Mouse (Mus musculus): Measurements from ENCODE around the gene Epb41.

DNA sequence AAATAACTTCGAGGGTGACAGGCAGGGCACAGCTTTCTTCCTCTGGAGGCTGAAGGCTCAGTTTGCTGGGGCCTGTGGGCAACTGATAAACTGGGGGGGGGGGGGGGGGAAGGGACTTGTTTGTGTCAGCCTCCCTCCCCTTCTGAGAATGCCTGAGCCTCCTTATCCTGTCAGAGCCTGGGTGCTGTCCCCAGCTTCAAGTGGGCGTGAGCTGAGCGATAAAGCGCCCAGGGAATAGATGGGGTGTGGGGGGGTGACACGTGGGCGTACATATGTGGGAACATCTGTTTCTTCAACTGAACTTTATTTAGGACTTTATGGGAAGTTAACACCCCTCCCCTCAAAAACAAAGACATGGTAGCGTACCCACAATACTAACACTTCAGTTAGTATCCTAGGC, 2.3 kb upstream of the Epb41 start:
- TF ChIP-seq CTCF (IDR thresholded peaks at IDR 0.05; ENCODE audit: extremely low read depth, insufficient read depth, insufficient read length, insufficient replicate concordance) = no peak
- TF ChIP-seq POLR2A (IDR thresholded peaks at IDR 0.05; ENCODE audit: low read depth, low read length) = no peak
